In the genomic region with DNA sequence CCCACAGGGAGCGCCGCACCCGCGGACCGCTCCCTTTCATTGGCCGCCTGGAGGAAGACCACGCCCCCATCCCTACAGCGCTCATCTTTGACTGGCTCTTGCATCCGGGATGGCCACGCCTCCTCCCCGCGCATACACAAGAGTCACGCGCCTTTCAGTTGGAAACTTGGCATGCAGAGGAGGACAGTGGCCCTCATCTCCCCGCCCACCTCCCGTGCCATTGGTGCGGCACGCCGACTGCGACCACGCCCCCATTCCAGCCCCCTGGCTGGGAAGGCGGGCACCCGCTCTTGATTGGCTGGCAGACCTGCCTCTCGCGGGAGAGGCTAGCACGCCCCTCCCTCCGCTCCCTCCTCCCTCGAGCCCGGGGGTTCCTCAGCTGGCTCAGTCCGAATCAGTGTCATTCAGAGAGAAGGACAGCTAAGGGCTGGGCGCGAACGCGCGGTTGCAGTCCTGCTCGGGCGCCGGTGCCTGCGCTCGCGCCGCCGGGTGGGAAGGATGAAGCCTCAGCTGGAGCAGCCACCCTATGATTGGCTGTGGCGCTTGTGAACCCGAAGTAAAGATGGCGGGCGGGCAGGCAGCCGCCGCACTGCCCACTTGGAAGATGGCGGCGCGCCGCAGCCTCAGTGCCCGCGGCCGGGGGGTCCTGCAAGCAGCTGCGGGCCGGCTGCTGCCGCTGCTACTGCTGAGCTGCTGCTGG, we compare ENCODE assay signal across 7 mouse cellular contexts. TPM values are rescaled to one million over a fixed set of nuclear protein-coding genes. Genes with fewer than 3 reads are reported as not detected.
A peak's percentile ranks its signal among the peaks of the same experiment; 100 is the strongest.
DNase-seq lines count a peak whose midpoint lies in the region; ATAC-seq and TF ChIP-seq lines count a peak whose summit lies in the region.

A gene (plus strand): TSS at position 350 of the 700 bp plus-strand sequence.

- DNase-seq in adrenal gland, postnatal 10 days, result peak; percentile 100
- DNase-seq in embryonic facial prominence, embryonic 10.5 days (ENCODE audit: low spot score), result peak; percentile 100
- DNase-seq in gonadal fat pad, adult 2 months (ENCODE audit: low read depth), result peak; percentile 94
- peak; percentile 100 for DNase-seq in left cerebral cortex, postnatal 4 days

- H3K27me3 ChIP-seq in embryonic facial prominence, embryonic 10.5 days (replicated peaks; ENCODE audit: low read depth, poor library complexity, severe bottlenecking), result peaks cover 43% of the 10 kb centered on the region
- peaks cover 8% of the 10 kb centered on the region; the same call in 1 of the 2 replicates for H3K27me3 ChIP-seq in intestine, postnatal 0 days (replicated peaks; ENCODE audit: control insufficient read depth, insufficient read depth, low read length)
- H3K27me3 ChIP-seq in midbrain, embryonic 12.5 days, result peaks cover 40% of the 10 kb centered on the region
- peaks cover 9% of the 10 kb centered on the region for H3K27me3 ChIP-seq in small intestine, adult 2 months (ENCODE audit: control insufficient read depth, insufficient read depth, low read length)

- H3K9me3 ChIP-seq in embryonic facial prominence, embryonic 10.5 days, result 0 out of 2 replicates have a peak, but pooled peaks cover 2% of the 10 kb centered on the region
- H3K9me3 ChIP-seq in intestine, postnatal 0 days (ENCODE audit: control insufficient read depth), result no peaks in the 10 kb centered on the region
- H3K9me3 ChIP-seq in midbrain, embryonic 12.5 days, result no peaks in the 10 kb centered on the region

- intact Hi-C loops in left cerebral cortex, postnatal 4 days (cut with DNase I), result loop anchor here (2.0 to 10.0 kb wide), 2 partner anchors 107 to 223 kb away; no protein-coding TSS in a partner anchor

- ATAC-seq in intestine, postnatal 0 days, result peak; percentile 98
- ATAC-seq in midbrain, embryonic 12.5 days (ENCODE audit: low FRiP score, low read depth), result peak; percentile 96

- H3K36me3 ChIP-seq in embryonic facial prominence, embryonic 10.5 days (replicated peaks), result no peaks in the 10 kb centered on the region
- no peaks in the 10 kb centered on the region for H3K36me3 ChIP-seq in intestine, postnatal 0 days (ENCODE audit: control insufficient read depth, insufficient read depth)
- H3K36me3 ChIP-seq in midbrain, embryonic 12.5 days, result no peaks in the 10 kb centered on the region
- no peaks in the 10 kb centered on the region for H3K36me3 ChIP-seq in small intestine, adult 2 months (ENCODE audit: control insufficient read depth, insufficient read depth, low read length)

- no peak for TF ChIP-seq CTCF in intestine, postnatal 0 days (IDR thresholded peaks at IDR 0.05; ENCODE audit: low read depth)
- TF ChIP-seq CTCF in small intestine, adult 2 months (IDR thresholded peaks at IDR 0.05; ENCODE audit: extremely low read depth, insufficient read length, insufficient replicate concordance, low read depth, low read length), result peak; percentile 13; the same call in 1 of the 2 replicates

- TF ChIP-seq POLR2A in small intestine, adult 2 months (IDR thresholded peaks at IDR 0.05; ENCODE audit: low read depth, low read length), result peak; percentile 86

- H3K9ac ChIP-seq in intestine, postnatal 0 days (ENCODE audit: low read depth, low read length), result peak within 1 kb of the TSS; percentile 70
- H3K9ac ChIP-seq in midbrain, embryonic 12.5 days (replicated peaks), result peak within 1 kb of the TSS; percentile 76

- peak within 1 kb of the TSS; percentile 88 for H3K4me3 ChIP-seq in embryonic facial prominence, embryonic 10.5 days
- peak within 1 kb of the TSS; percentile 89 for H3K4me3 ChIP-seq in intestine, postnatal 0 days (ENCODE audit: low read depth, low read length)
- H3K4me3 ChIP-seq in midbrain, embryonic 12.5 days, result peak within 1 kb of the TSS; percentile 67
- peak within 1 kb of the TSS; percentile 82 for H3K4me3 ChIP-seq in small intestine, adult 2 months (ENCODE audit: low read depth, low read length)

- peak within 1 kb of the TSS; percentile 98 for H3K4me2 ChIP-seq in intestine, postnatal 0 days (replicated peaks; ENCODE audit: low read depth)
- peak within 1 kb of the TSS; percentile 96 for H3K4me2 ChIP-seq in midbrain, embryonic 12.5 days (replicated peaks)

- H3K27ac ChIP-seq in embryonic facial prominence, embryonic 10.5 days (replicated peaks), result peak within 1 kb of the TSS; percentile 80
- peak within 1 kb of the TSS; percentile 69 for H3K27ac ChIP-seq in intestine, postnatal 0 days (ENCODE audit: low read depth, low read length)
- H3K27ac ChIP-seq in midbrain, embryonic 12.5 days (replicated peaks), result peak within 1 kb of the TSS; percentile 86
- peak within 1 kb of the TSS; percentile 57 for H3K27ac ChIP-seq in small intestine, adult 2 months (ENCODE audit: insufficient read depth, low read depth, low read length)

- under 1% methylated on average over 59 of the region's 59 CpGs for WGBS in embryonic facial prominence, embryonic 10.5 days
- under 1% methylated on average over 58 of the region's 59 CpGs for WGBS in intestine, postnatal 0 days
- under 1% methylated on average over 55 of the region's 59 CpGs for WGBS in midbrain, embryonic 12.5 days
- under 1% methylated on average over 59 of the region's 59 CpGs for WGBS in small intestine, adult 2 months

- H3K4me1 ChIP-seq in embryonic facial prominence, embryonic 10.5 days, result peaks cover 31% of the 10 kb centered on the region
- H3K4me1 ChIP-seq in intestine, postnatal 0 days (replicated peaks; ENCODE audit: control insufficient read depth, insufficient read depth, low read length), result 0 out of 2 replicates have a peak, but pooled peaks cover 12% of the 10 kb centered on the region
- H3K4me1 ChIP-seq in midbrain, embryonic 12.5 days, result peaks cover 29% of the 10 kb centered on the region
- peaks cover 8% of the 10 kb centered on the region; the same call in 1 of the 2 replicates for H3K4me1 ChIP-seq in small intestine, adult 2 months (ENCODE audit: control insufficient read depth, insufficient read depth, insufficient read length, low read length)

RNA-seq across cellular contexts. Expression of the gene that starts here (rescaled TPM):
- 10 to 100 TPM; 13.2 to 23.4 TPM for total RNA-seq in adrenal gland, postnatal 10 days (2021)
- polyA plus RNA-seq in embryonic facial prominence, embryonic 10.5 days (2016; fragmentation: Nextera tagmentation; extraction: Ambion mirVana), result 2.3 and 3.0 TPM in 2 replicates
- 29.9 and 37.1 TPM in 2 replicates for polyA plus RNA-seq in gonadal fat pad, adult 2 months (2012; rRNA removed)
- polyA plus RNA-seq in intestine, postnatal 0 days (2015; fragmentation: Nextera tagmentation; extraction: Ambion mirVana), result 6.5 TPM in 2 replicates
- total RNA-seq in left cerebral cortex, postnatal 4 days (2021), result 10 to 100 TPM; 17.2 to 18.6 TPM
- polyA plus RNA-seq in midbrain, embryonic 12.5 days (2016; fragmentation: Nextera tagmentation; extraction: Ambion mirVana), result 7.2 and 9.2 TPM in 2 replicates
- 11.1 and 16.9 TPM in 2 replicates for polyA plus RNA-seq in small intestine, adult 2 months (2012; rRNA removed)

Comparison
In these comparisons a context has a peak if more than half of its experiments do, and no peak if none do; other contexts are left out.
1. Peak in every context shown above with its lines: DNase-seq, ATAC-seq, H3K4me3 ChIP-seq and H3K27ac ChIP-seq.